Mouse (Mus musculus) bone marrow macrophage, adult 2 months (primary cell): ENCODE results near the gene Trim72. TPM values are rescaled to one million over a fixed set of nuclear protein-coding genes. Genes with fewer than 3 reads are reported as not detected.
"Not testable (repeated sequence)": the region's sequence is repeated elsewhere in the genome, so short reads cannot be mapped to it uniquely, and the experiment has no call there.

Source experiments
- H3K27ac ChIP-seq: 2 replicates; pipeline ENCODE4 v1.5.1; 2012; ENCODE audit warnings: low read depth, low read length; ENCODE audit not compliant: insufficient read depth
- H3K4me1 ChIP-seq: 2 replicates; pipeline ENCODE4 v1.6.1; 2012; ENCODE audit warnings: low read length; ENCODE audit not compliant: control insufficient read depth, insufficient read depth
- H3K4me3 ChIP-seq: 2 replicates; pipeline ENCODE4 v1.5.1; 2012; ENCODE audit warnings: mild to moderate bottlenecking, low read length, moderate library complexity; ENCODE audit not compliant: insufficient read depth
- CTCF ChIP-seq: IDR thresholded peaks from 2 replicates; pipeline ENCODE4 v1.5.1; 2012; ENCODE audit warnings: low read depth, mild to moderate bottlenecking, low read length, moderate library complexity
- POLR2A ChIP-seq: IDR thresholded peaks from 2 replicates; pipeline ENCODE4 v1.6.1; 2012; ENCODE audit warnings: mild to moderate bottlenecking, low read depth, low read length, borderline replicate concordance
- polyA plus RNA-seq: library from polyadenylated mRNA; stranded (reverse); fragments of >200 nt; gene quantifications from 2 replicates; pipeline ENCODE4 v1.2.4, GENCODE M21; 2012; ENCODE audit not compliant: missing spikeins, insufficient read depth, insufficient read length

Trim72 gene
- polyA plus RNA-seq, 1 experiment = not detected

DNA sequence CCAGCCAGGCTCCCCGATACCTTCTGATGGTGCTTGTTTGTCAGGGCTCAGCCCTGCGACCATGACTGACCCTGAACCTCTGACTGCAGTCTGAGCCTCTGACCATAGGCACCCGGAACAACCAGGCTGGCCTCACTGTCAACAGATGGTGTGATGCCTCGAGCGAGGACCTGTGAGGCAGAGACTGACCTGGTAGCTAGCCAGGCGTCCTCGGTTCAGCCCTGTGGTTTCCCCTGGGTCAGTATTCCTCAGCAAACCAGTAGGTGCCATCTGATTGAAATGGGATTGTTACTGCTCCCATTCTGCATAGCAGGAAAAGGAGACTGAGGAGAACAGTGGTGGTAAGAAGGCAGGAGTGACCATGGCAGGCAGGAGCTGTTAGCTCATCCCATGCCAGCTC is 2.4 kb downstream of the Trim72 start:
- no peak for TF ChIP-seq CTCF
- TF ChIP-seq POLR2A = no peak
- H3K4me3 ChIP-seq = no peak overlapping the region
- H3K4me1 ChIP-seq = peaks cover 13% of the 10 kb centered on the region

DNA sequence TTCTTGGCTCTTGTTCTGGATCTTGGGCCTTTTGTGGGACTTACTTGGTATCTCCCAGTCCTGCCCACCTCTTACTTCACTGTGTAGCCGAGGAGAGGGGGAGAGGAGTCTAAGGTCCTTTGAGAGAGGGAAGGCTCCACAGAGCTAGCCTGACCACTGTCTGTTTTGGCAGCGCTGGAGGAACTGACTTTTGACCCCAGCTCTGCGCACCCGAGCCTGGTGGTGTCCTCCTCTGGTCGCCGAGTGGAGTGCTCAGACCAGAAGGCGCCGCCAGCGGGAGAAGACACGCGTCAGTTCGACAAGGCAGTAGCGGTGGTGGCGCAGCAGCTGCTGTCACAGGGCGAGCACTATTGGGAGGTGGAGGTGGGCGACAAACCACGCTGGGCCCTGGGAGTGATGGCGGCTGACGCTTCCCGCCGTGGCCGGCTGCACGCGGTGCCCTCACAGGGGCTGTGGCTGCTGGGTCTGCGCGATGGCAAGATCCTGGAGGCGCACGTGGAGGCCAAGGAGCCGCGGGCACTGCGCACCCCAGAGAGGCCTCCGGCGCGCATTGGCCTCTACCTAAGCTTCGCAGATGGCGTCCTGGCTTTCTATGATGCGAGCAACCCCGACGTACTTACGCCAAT is 6.1 kb downstream of the Trim72 start:
- no peak overlapping the region for H3K27ac ChIP-seq
- peaks cover 5% of the 10 kb centered on the region for H3K4me1 ChIP-seq
- TF ChIP-seq POLR2A (no peak), CTCF (no peak)
- no peak overlapping the region for H3K4me3 ChIP-seq

More for the DNA sequence above, 2.4 kb downstream of the Trim72 start:
- no peak overlapping the region for H3K27ac ChIP-seq

DNA sequence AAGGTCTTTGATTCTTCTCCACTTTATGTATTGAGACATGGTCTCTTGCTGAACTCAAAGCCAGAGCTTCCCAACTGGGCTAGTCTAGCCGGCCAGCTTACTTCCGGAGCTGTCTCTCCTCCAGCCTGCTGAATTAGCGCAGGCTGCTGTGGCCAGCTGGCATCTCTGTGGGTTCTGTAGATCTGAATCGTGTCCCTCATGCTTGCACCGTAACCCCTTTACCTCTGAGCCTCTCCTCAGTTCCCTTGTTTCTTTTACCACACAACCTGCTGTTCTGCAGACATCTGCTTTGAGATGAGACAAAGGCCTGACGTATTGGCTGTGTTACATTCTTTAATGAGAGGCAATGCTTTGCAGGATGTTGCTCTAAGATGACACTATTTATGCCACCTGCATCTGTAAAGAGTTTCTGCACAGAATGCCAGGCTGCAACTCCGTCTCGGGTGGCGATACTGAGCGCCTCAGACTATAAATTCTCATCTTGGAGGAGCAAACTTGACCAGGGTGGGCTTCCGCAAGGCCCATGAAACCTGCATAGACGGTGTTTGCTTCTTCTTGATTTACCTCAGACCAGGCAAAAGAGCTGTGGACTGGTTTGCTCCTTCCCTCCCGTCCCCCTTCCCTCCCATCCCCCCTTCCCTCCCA is 8.5 kb downstream of the Trim72 start:
- no peak overlapping the region for H3K4me3 ChIP-seq
- TF ChIP-seq CTCF = no peak
- no peak for TF ChIP-seq POLR2A
- no peaks in the 10 kb centered on the region for H3K4me1 ChIP-seq
- H3K27ac ChIP-seq = no peak overlapping the region

DNA sequence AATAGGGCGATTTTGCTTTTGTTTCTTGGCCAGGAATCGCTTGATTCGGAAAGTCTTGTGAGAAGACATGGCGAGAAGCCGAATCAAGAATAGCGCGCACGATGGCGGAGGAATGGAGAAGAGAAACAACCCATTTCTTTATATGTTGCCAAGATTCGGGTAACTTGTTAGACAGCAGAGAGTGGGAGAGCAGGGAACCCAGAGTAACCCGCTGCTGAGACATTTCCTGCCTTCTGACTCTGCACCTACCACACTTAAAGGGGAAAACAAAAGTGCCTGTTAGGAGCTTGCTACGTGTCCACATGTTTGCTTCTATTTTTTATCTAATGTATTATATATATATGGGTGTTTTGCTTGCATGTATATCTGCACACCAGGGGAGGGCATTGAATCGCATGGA is 9.4 kb downstream of the Trim72 start:
- no peak overlapping the region for H3K27ac ChIP-seq
- TF ChIP-seq CTCF (no peak), POLR2A (no peak)
- peaks cover under 1% of the 10 kb centered on the region for H3K4me1 ChIP-seq
- H3K4me3 ChIP-seq = no peak overlapping the region

DNA sequence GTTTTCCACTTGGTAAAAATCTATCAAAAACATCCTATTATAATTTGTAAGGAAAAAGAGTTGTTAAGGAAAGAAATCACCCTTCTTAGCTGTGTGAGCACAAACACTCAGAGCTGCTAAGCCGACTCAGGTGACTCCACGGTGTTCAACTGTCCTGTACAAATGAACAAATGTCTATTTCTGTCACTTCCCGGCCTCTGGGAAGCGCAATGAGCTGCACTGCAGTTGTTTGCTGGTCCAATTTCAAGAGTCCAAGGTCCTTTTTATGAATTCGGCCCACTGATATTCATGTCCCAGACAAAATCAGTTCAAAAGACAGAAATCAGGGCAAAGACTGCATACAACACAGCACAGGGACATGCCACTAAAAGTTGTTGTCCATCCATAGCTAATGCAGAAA is 12.4 kb downstream of the Trim72 start:
- not testable (repeated sequence) for H3K4me3 ChIP-seq, H3K4me1 ChIP-seq, H3K27ac ChIP-seq

DNA sequence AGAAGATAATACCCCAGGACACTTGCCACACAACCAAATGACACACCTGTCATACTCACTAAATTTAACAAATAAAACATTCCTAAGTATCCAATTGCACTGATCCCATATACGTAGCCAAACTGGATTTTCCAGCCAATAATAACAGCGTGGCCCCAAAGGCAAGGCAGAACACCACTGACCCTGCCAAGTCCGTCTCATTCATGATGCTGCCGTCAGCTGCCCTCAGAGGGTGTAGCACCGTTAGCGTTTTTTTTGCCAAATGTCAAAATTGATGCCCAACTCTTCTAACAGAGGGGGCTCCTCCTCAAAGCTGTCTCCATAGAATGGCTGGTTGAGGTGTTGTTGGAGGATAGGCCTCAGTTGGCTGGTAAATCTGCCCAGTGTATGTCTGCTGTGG is 12.9 kb downstream of the Trim72 start:
- TF ChIP-seq CTCF (no peak), POLR2A (no peak)
- H3K4me1 ChIP-seq = peaks cover 10% of the 10 kb centered on the region
- no peak overlapping the region for H3K4me3 ChIP-seq
- no peak overlapping the region for H3K27ac ChIP-seq

DNA sequence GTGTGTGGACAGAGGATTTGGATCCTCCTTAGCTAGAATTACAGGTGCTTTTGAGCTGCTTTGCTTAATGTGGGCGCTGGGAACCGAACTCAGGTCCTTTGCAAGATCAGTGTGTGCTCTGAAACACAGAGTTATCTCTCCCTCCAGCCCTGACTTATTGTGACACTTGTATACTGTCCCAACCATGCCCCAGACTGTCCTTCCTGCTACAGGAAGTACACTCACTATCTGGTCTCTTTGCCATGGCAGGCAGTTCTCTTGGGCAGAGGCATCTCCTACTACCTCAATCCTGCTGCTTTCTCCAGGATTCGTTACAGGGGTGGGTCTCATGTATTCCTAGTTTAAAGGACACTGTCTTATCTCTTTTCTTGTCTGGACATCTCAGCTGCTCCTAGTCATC is 14.5 kb downstream of the Trim72 start:
- Histone ChIP-seq H3K4me3 (no peak overlapping the region), H3K4me1 (peaks cover 10% of the 10 kb centered on the region), H3K27ac (no peak overlapping the region)
- TF ChIP-seq CTCF = no peak
- no peak for TF ChIP-seq POLR2A

DNA sequence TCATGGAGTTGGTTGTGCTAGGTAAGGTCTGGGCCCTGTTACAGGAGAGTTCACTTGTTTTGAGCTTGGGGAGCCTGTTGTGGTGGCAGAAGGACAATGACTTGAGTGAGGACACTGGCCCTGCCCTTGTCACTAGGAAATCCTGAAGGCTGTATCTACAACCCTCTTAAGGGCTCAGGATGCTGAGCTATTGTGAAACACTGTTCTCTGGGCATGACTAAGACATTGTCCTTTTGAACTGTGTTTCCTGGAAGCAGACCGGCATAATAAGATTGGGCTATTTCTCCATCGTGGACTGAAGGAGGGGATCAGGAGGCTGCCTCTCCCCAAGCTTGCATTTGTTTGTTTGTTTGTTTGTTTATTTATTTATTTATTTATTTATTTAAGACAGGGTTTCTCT is 15.4 kb downstream of the Trim72 start:
- peaks cover 10% of the 10 kb centered on the region for H3K4me1 ChIP-seq
- no peak overlapping the region for H3K4me3 ChIP-seq
- no peak overlapping the region for H3K27ac ChIP-seq
- no peak for TF ChIP-seq POLR2A
- no peak for TF ChIP-seq CTCF

DNA sequence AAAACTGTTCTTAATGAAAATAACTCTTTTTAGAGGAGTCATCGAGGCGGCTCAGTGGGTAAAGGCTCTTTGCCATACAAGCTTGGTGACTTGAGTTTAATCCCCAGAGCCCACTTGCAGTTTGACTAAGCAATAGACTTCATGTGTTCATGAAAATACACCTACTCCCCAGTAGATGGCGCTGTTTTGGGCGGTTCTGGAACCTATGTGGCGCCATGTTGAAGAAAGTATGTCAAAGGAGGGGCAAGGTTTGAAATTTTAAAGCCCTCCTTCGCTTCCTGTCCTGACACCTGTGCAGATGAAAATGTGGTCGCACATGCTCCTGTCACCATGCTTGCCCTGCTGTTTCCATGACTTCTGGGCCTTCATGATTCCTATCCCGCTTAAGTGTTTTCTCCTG is 19.2 kb downstream of the Trim72 start:
- no peak overlapping the region for H3K4me3 ChIP-seq
- no peak overlapping the region for H3K27ac ChIP-seq
- peaks cover 22% of the 10 kb centered on the region for H3K4me1 ChIP-seq
- TF ChIP-seq POLR2A (no peak), CTCF (no peak)

DNA sequence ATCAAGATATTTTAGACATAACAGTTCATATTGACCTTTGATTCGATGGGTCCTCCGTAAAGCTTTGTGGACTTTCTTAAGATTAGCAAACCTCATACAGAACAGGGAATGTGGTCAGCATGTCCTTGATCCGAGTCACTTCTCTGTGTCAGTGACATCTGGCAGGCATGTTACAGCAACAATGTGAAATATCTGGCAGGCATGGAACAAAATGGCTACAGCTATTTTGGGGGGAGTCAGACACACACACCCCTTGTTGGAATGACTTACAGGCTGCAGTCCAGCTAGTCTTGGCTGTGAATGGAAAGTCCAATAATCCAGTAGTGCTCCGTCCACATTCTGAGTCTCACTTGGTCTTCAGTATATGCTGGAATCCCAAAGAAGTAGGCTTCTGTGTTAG is 19.8 kb downstream of the Trim72 start:
- TF ChIP-seq POLR2A (no peak), CTCF (no peak)
- Histone ChIP-seq H3K27ac (no peak overlapping the region), H3K4me1 (peaks cover 17% of the 10 kb centered on the region), H3K4me3 (no peak overlapping the region)
